Mouse (Mus musculus) bone marrow macrophage, adult 2 months (primary cell): ENCODE measurements at regions not wholly inside any gene's neighbourhood (a gene's known extent, or its start where the extent isn't known, plus 50 kb on each side); places are given as distances from the start of the nearest gene placed in this dataset.

Experiments
- CTCF ChIP-seq: IDR thresholded peaks from 2 replicates; pipeline ENCODE4 v1.5.1; 2012; ENCODE audit warnings: low read depth, mild to moderate bottlenecking, low read length, moderate library complexity
- POLR2A ChIP-seq: IDR thresholded peaks from 2 replicates; pipeline ENCODE4 v1.6.1; 2012; ENCODE audit warnings: mild to moderate bottlenecking, low read depth, low read length, borderline replicate concordance

DNA sequence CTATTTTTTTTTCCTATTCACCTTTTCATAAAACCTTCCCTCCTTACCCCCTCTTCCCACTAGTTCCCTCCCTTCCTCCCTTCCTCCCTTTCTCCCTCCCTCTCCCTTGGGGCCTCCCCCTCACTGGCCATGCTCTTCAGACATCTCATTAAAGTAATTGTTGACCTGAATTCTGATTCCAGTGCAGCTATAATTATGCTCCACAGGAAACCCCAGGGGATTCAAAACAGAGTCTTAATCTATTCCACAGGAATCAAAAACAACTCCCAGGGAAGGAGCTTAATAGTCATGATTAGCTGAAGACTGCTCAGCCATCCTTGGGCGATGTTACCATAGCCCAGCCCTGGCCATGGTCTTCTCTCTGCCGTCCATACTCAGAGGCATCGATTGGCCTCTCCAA lies 123.7 kb upstream of the Mocs1 start:
- no peak for TF ChIP-seq CTCF
- TF ChIP-seq POLR2A = no peak
